Mouse (Mus musculus): ENCODE data around the gene Sapcd1. TPM values are rescaled to one million over a fixed set of nuclear protein-coding genes. Genes with fewer than 3 reads are reported as not detected.

The Sapcd1 gene
- polyA plus RNA-seq, 1 experiment from 2014 or later = 21.5 TPM

- Histone ChIP-seq H3K9ac (peak overlapping the region; percentile 54), H3K9me3 (replicated peaks) (no peaks in the 10 kb centered on the region), H3K27me3 (no peaks in the 10 kb centered on the region), H3K4me3 (replicated peaks) (peak overlapping the region; percentile 62), H3K27ac (replicated peaks) (peak overlapping the region; percentile 95), H3K36me3 (peaks cover 38% of the 10 kb centered on the region), H3K4me2 (replicated peaks) (peak overlapping the region; percentile 87), H3K4me1 (peaks cover 47% of the 10 kb centered on the region)
- ATAC-seq (ENCODE audit: insufficient number of reproducible peaks, low FRiP score, low TSS enrichment, low read depth) = peak; percentile 56
- 1% methylated on average over 21 of the region's 21 CpGs for WGBS
Measured at GRCm38 (mm10) chr17:35051156-35052086, 23.6 kb upstream of the Sapcd1 start.

- no peaks in the 10 kb centered on the region for H3K27me3 ChIP-seq
- peak overlapping the region; percentile 62 for H3K4me3 ChIP-seq (replicated peaks)
- peak; percentile 12; the same call in 1 of the 2 replicates for ATAC-seq (ENCODE audit: insufficient number of reproducible peaks, low FRiP score, low TSS enrichment, low read depth)
- H3K4me1 ChIP-seq = peaks cover 55% of the 10 kb centered on the region
- peaks cover 27% of the 10 kb centered on the region for H3K36me3 ChIP-seq
- H3K4me2 ChIP-seq (replicated peaks) = peak overlapping the region; percentile 87
- H3K27ac ChIP-seq (replicated peaks) = peak overlapping the region; percentile 99
- peak overlapping the region; percentile 78 for H3K9ac ChIP-seq
- H3K9me3 ChIP-seq (replicated peaks) = no peaks in the 10 kb centered on the region
- WGBS = under 1% methylated on average over 27 of the region's 27 CpGs
Measured at GRCm38 (mm10) chr17:35050126-35050750, 22.4 kb upstream of the Sapcd1 start.

GRCm38 (mm10) chr17:35049561-35050016 lies 21.8 kb upstream of the Sapcd1 start, which contains the start of gene Clic1:
Gene Clic1, plus strand, starts transcription at chr17:35049966.
- peak; percentile 22 for ATAC-seq (ENCODE audit: insufficient number of reproducible peaks, low FRiP score, low TSS enrichment, low read depth)
- 1% methylated on average over 11 of the region's 11 CpGs for WGBS

GRCm38 (mm10) chr17:35048932-35049440 lies 21.2 kb upstream of the Sapcd1 start:
- Histone ChIP-seq H3K27me3 (no peaks in the 10 kb centered on the region), H3K36me3 (peaks cover 16% of the 10 kb centered on the region), H3K27ac (replicated peaks) (peak overlapping the region; percentile 99), H3K4me3 (replicated peaks) (peak overlapping the region; percentile 62), H3K4me2 (replicated peaks) (peak overlapping the region; percentile 87), H3K9ac (no peak overlapping the region), H3K4me1 (peaks cover 60% of the 10 kb centered on the region), H3K9me3 (replicated peaks) (no peaks in the 10 kb centered on the region)
- no peak for ATAC-seq (ENCODE audit: insufficient number of reproducible peaks, low FRiP score, low TSS enrichment, low read depth)
- 66% methylated on average over 5 of the region's 5 CpGs for WGBS

More at GRCm38 (mm10) chr17:35049561-35050016, 21.8 kb upstream of the Sapcd1 start, which contains the start of gene Clic1:
- no peaks in the 10 kb centered on the region for H3K27me3 ChIP-seq
- peak within 1 kb of the TSS; percentile 62 for H3K4me3 ChIP-seq (replicated peaks)
- H3K9ac ChIP-seq = peak within 1 kb of the TSS; percentile 78
- peak within 1 kb of the TSS; percentile 99 for H3K27ac ChIP-seq (replicated peaks)
- H3K4me1 ChIP-seq = peaks cover 60% of the 10 kb centered on the region
- peak within 1 kb of the TSS; percentile 87 for H3K4me2 ChIP-seq (replicated peaks)
- no peaks in the 10 kb centered on the region for H3K9me3 ChIP-seq (replicated peaks)
- H3K36me3 ChIP-seq = peaks cover 22% of the 10 kb centered on the region

GRCm38 (mm10) chr17:35048149-35048931 lies 20.5 kb upstream of the Sapcd1 start:
- Histone ChIP-seq H3K4me3 (replicated peaks) (no peak overlapping the region), H3K4me2 (replicated peaks) (peak overlapping the region; percentile 24; the same call in 1 of the 2 replicates), H3K9me3 (replicated peaks) (no peaks in the 10 kb centered on the region), H3K27me3 (no peaks in the 10 kb centered on the region), H3K4me1 (peaks cover 63% of the 10 kb centered on the region), H3K9ac (no peak overlapping the region), H3K27ac (replicated peaks) (peak overlapping the region; percentile 99), H3K36me3 (peaks cover 11% of the 10 kb centered on the region)
- ATAC-seq (ENCODE audit: insufficient number of reproducible peaks, low FRiP score, low TSS enrichment, low read depth) = no peak
- WGBS = 32% methylated on average over 11 of the region's 11 CpGs

GRCm38 (mm10) chr17:35047688-35048087 lies 19.9 kb upstream of the Sapcd1 start:
- no peak overlapping the region for H3K9ac ChIP-seq
- H3K27ac ChIP-seq (replicated peaks) = peak overlapping the region; percentile 99
- peaks cover 5% of the 10 kb centered on the region for H3K36me3 ChIP-seq
- H3K27me3 ChIP-seq = no peaks in the 10 kb centered on the region
- no peak for ATAC-seq (ENCODE audit: insufficient number of reproducible peaks, low FRiP score, low TSS enrichment, low read depth)
- H3K4me1 ChIP-seq = peaks cover 59% of the 10 kb centered on the region
- H3K4me2 ChIP-seq (replicated peaks) = peak overlapping the region; percentile 24; the same call in 1 of the 2 replicates
- no peaks in the 10 kb centered on the region for H3K9me3 ChIP-seq (replicated peaks)
- 48% methylated on average over 1 of the region's 1 CpGs for WGBS
- no peak overlapping the region for H3K4me3 ChIP-seq (replicated peaks)

GRCm38 (mm10) chr17:35046681-35047455 lies 19.1 kb upstream of the Sapcd1 start, which contains the start of gene Msh5:
Gene Msh5, minus strand, starts transcription at chr17:35046745.
- ATAC-seq (ENCODE audit: insufficient number of reproducible peaks, low FRiP score, low TSS enrichment, low read depth) = peak; percentile 97
- Histone ChIP-seq H3K9ac (peak within 1 kb of the TSS; percentile 80), H3K9me3 (replicated peaks) (no peaks in the 10 kb centered on the region), H3K27ac (replicated peaks) (peak within 1 kb of the TSS; percentile 99), H3K27me3 (no peaks in the 10 kb centered on the region), H3K4me1 (peaks cover 51% of the 10 kb centered on the region), H3K4me3 (replicated peaks) (peak within 1 kb of the TSS; percentile 61), H3K4me2 (replicated peaks) (peak within 1 kb of the TSS; percentile 98), H3K36me3 (no peaks in the 10 kb centered on the region)
- WGBS = 3% methylated on average over 33 of the region's 33 CpGs

- H3K9ac ChIP-seq = peak overlapping the region; percentile 80
- H3K4me3 ChIP-seq (replicated peaks) = peak overlapping the region; percentile 61
- H3K4me1 ChIP-seq = peaks cover 48% of the 10 kb centered on the region
- H3K27me3 ChIP-seq = no peaks in the 10 kb centered on the region
- no peaks in the 10 kb centered on the region for H3K36me3 ChIP-seq
- ATAC-seq (ENCODE audit: insufficient number of reproducible peaks, low FRiP score, low TSS enrichment, low read depth) = no peak
- H3K4me2 ChIP-seq (replicated peaks) = peak overlapping the region; percentile 98
- 4% methylated on average over 48 of the region's 48 CpGs for WGBS
- no peaks in the 10 kb centered on the region for H3K9me3 ChIP-seq (replicated peaks)
- peak overlapping the region; percentile 99 for H3K27ac ChIP-seq (replicated peaks)
Measured at GRCm38 (mm10) chr17:35045807-35046680, 18.2 kb upstream of the Sapcd1 start.

All from embryonic facial prominence, embryonic 15.5 days (tissue).